Mouse (Mus musculus): ENCODE data around the gene Cplx3. TPM values are rescaled to one million over a fixed set of nuclear protein-coding genes. Genes with fewer than 3 reads are reported as not detected.

Cplx3 gene
- polyA plus RNA-seq, 1 experiment from 2014 or later, result not detected

GRCm38 (mm10) chr9:57625674-57626500, 19.8 kb upstream of the Cplx3 start:
- H3K36me3 ChIP-seq (ENCODE audit: control insufficient read depth, insufficient read depth, low read length), result peaks cover 64% of the 10 kb centered on the region
- no peak overlapping the region for H3K4me2 ChIP-seq (ENCODE audit: low read length)
- H3K4me1 ChIP-seq (ENCODE audit: control insufficient read depth in 2 of 2, insufficient read depth in 2 of 2, low read length in 2 of 2), result no peaks in the 10 kb centered on the region
- no peak for ATAC-seq (ENCODE audit: insufficient number of reproducible peaks, insufficient read depth, low FRiP score, low read depth)
- no peaks in the 10 kb centered on the region for H3K27me3 ChIP-seq (ENCODE audit: control insufficient read depth, insufficient read depth, low read length)
- H3K9ac ChIP-seq (ENCODE audit: low read length), result no peak overlapping the region
- no peaks in the 10 kb centered on the region for H3K9me3 ChIP-seq (ENCODE audit: control insufficient read depth, low read length)
- H3K27ac ChIP-seq (replicated peaks in 1 of 2; ENCODE audit: control insufficient read depth in 1 of 2, insufficient read depth in 1 of 2, low read depth in 2 of 2, low read length in 2 of 2), result no peak overlapping the region
- 82% methylated on average over 15 of the region's 15 CpGs for WGBS
- H3K4me3 ChIP-seq (ENCODE audit: control insufficient read depth in 1 of 2, insufficient read depth in 1 of 2, low read depth in 1 of 2, low read length in 2 of 2), result no peak overlapping the region

- WGBS, result 88% methylated on average over 7 of the region's 7 CpGs
- no peak overlapping the region for H3K27ac ChIP-seq (replicated peaks in 1 of 2; ENCODE audit: control insufficient read depth in 1 of 2, insufficient read depth in 1 of 2, low read depth in 2 of 2, low read length in 2 of 2)
- no peaks in the 10 kb centered on the region for H3K27me3 ChIP-seq (ENCODE audit: control insufficient read depth, insufficient read depth, low read length)
- ATAC-seq (ENCODE audit: insufficient number of reproducible peaks, insufficient read depth, low FRiP score, low read depth), result no peak
- no peaks in the 10 kb centered on the region for H3K9me3 ChIP-seq (ENCODE audit: control insufficient read depth, low read length)
- no peak overlapping the region for H3K9ac ChIP-seq (ENCODE audit: low read length)
- H3K4me2 ChIP-seq (ENCODE audit: low read length), result no peak overlapping the region
- peaks cover 49% of the 10 kb centered on the region for H3K36me3 ChIP-seq (ENCODE audit: control insufficient read depth, insufficient read depth, low read length)
- no peaks in the 10 kb centered on the region for H3K4me1 ChIP-seq (ENCODE audit: control insufficient read depth in 2 of 2, insufficient read depth in 2 of 2, low read length in 2 of 2)
- no peak overlapping the region for H3K4me3 ChIP-seq (ENCODE audit: control insufficient read depth in 1 of 2, insufficient read depth in 1 of 2, low read depth in 1 of 2, low read length in 2 of 2)
Observed at GRCm38 (mm10) chr9:57624295-57624694, 18.2 kb upstream of the Cplx3 start.

GRCm38 (mm10) chr9:57620674-57621073, 14.6 kb upstream of the Cplx3 start, which contains the start of gene Lman1l:
Gene Lman1l (minus strand): TSS chr9:57620774.
- H3K4me2 ChIP-seq (ENCODE audit: low read length), result no peak within 1 kb of the TSS
- H3K9ac ChIP-seq (ENCODE audit: low read length), result no peak within 1 kb of the TSS
- no peak within 1 kb of the TSS for H3K4me3 ChIP-seq (ENCODE audit: control insufficient read depth in 1 of 2, insufficient read depth in 1 of 2, low read depth in 1 of 2, low read length in 2 of 2)
- no peak within 1 kb of the TSS for H3K27ac ChIP-seq (replicated peaks in 1 of 2; ENCODE audit: control insufficient read depth in 1 of 2, insufficient read depth in 1 of 2, low read depth in 2 of 2, low read length in 2 of 2)
- WGBS, result 91% methylated on average over 5 of the region's 5 CpGs
- H3K27me3 ChIP-seq (ENCODE audit: control insufficient read depth, insufficient read depth, low read length), result no peaks in the 10 kb centered on the region
- no peak for ATAC-seq (ENCODE audit: insufficient number of reproducible peaks, insufficient read depth, low FRiP score, low read depth)
- peaks cover 14% of the 10 kb centered on the region for H3K36me3 ChIP-seq (ENCODE audit: control insufficient read depth, insufficient read depth, low read length)
- H3K9me3 ChIP-seq (ENCODE audit: control insufficient read depth, low read length), result no peaks in the 10 kb centered on the region
- H3K4me1 ChIP-seq (ENCODE audit: control insufficient read depth in 2 of 2, insufficient read depth in 2 of 2, low read length in 2 of 2), result no peaks in the 10 kb centered on the region

GRCm38 (mm10) chr9:57618854-57619253, 12.8 kb upstream of the Cplx3 start:
- Histone ChIP-seq H3K27ac (replicated peaks in 1 of 2; ENCODE audit: control insufficient read depth in 1 of 2, insufficient read depth in 1 of 2, low read depth in 2 of 2, low read length in 2 of 2) (no peak overlapping the region), H3K27me3 (ENCODE audit: control insufficient read depth, insufficient read depth, low read length) (no peaks in the 10 kb centered on the region), H3K4me1 (ENCODE audit: control insufficient read depth in 2 of 2, insufficient read depth in 2 of 2, low read length in 2 of 2) (no peaks in the 10 kb centered on the region), H3K9ac (ENCODE audit: low read length) (no peak overlapping the region), H3K4me2 (ENCODE audit: low read length) (no peak overlapping the region), H3K9me3 (ENCODE audit: control insufficient read depth, low read length) (no peaks in the 10 kb centered on the region), H3K36me3 (ENCODE audit: control insufficient read depth, insufficient read depth, low read length) (no peaks in the 10 kb centered on the region), H3K4me3 (ENCODE audit: control insufficient read depth in 1 of 2, insufficient read depth in 1 of 2, low read depth in 1 of 2, low read length in 2 of 2) (no peak overlapping the region)
- WGBS, result 63% methylated on average over 8 of the region's 8 CpGs
- ATAC-seq (ENCODE audit: insufficient number of reproducible peaks, insufficient read depth, low FRiP score, low read depth), result no peak

- H3K4me1 ChIP-seq (ENCODE audit: control insufficient read depth in 2 of 2, insufficient read depth in 2 of 2, low read length in 2 of 2), result no peaks in the 10 kb centered on the region
- H3K9ac ChIP-seq (ENCODE audit: low read length), result no peak overlapping the region
- ATAC-seq (ENCODE audit: insufficient number of reproducible peaks, insufficient read depth, low FRiP score, low read depth), result no peak
- no peak overlapping the region for H3K27ac ChIP-seq (replicated peaks in 1 of 2; ENCODE audit: control insufficient read depth in 1 of 2, insufficient read depth in 1 of 2, low read depth in 2 of 2, low read length in 2 of 2)
- H3K27me3 ChIP-seq (ENCODE audit: control insufficient read depth, insufficient read depth, low read length), result no peaks in the 10 kb centered on the region; the same call in 1 of the 2 replicates
- H3K9me3 ChIP-seq (ENCODE audit: control insufficient read depth, low read length), result no peaks in the 10 kb centered on the region
- no peaks in the 10 kb centered on the region for H3K36me3 ChIP-seq (ENCODE audit: control insufficient read depth, insufficient read depth, low read length)
- H3K4me3 ChIP-seq (ENCODE audit: control insufficient read depth in 1 of 2, insufficient read depth in 1 of 2, low read depth in 1 of 2, low read length in 2 of 2), result no peak overlapping the region
- no peak overlapping the region for H3K4me2 ChIP-seq (ENCODE audit: low read length)
- 73% methylated on average over 8 of the region's 8 CpGs for whole genome bisulfite sequencing
Observed at GRCm38 (mm10) chr9:57617556-57618169, 11.6 kb upstream of the Cplx3 start.

- WGBS, result 81% methylated on average over 4 of the region's 4 CpGs
- no peaks in the 10 kb centered on the region; the same call in 1 of the 2 replicates for H3K27me3 ChIP-seq (ENCODE audit: control insufficient read depth, insufficient read depth, low read length)
- H3K4me2 ChIP-seq (ENCODE audit: low read length), result no peak overlapping the region
- H3K9ac ChIP-seq (ENCODE audit: low read length), result no peak overlapping the region
- H3K4me3 ChIP-seq (ENCODE audit: control insufficient read depth in 1 of 2, insufficient read depth in 1 of 2, low read depth in 1 of 2, low read length in 2 of 2), result no peak overlapping the region
- no peak for ATAC-seq (ENCODE audit: insufficient number of reproducible peaks, insufficient read depth, low FRiP score, low read depth)
- H3K27ac ChIP-seq (replicated peaks in 1 of 2; ENCODE audit: control insufficient read depth in 1 of 2, insufficient read depth in 1 of 2, low read depth in 2 of 2, low read length in 2 of 2), result no peak overlapping the region
- no peaks in the 10 kb centered on the region for H3K9me3 ChIP-seq (ENCODE audit: control insufficient read depth, low read length)
- H3K4me1 ChIP-seq (ENCODE audit: control insufficient read depth in 2 of 2, insufficient read depth in 2 of 2, low read length in 2 of 2), result peaks cover 0 to 2% of the 10 kb centered on the region in 2 experiments; a peak in 1 of 4 replicates
- no peaks in the 10 kb centered on the region for H3K36me3 ChIP-seq (ENCODE audit: control insufficient read depth, insufficient read depth, low read length)
Observed at GRCm38 (mm10) chr9:57614786-57615185, 8.7 kb upstream of the Cplx3 start.

GRCm38 (mm10) chr9:57613975-57614374, 7.9 kb upstream of the Cplx3 start:
- WGBS, result 69% methylated on average over 7 of the region's 7 CpGs
- Histone ChIP-seq H3K36me3 (ENCODE audit: control insufficient read depth, insufficient read depth, low read length) (no peaks in the 10 kb centered on the region), H3K9ac (ENCODE audit: low read length) (no peak overlapping the region), H3K4me2 (ENCODE audit: low read length) (no peak overlapping the region), H3K27ac (replicated peaks in 1 of 2; ENCODE audit: control insufficient read depth in 1 of 2, insufficient read depth in 1 of 2, low read depth in 2 of 2, low read length in 2 of 2) (no peak overlapping the region), H3K4me3 (ENCODE audit: control insufficient read depth in 1 of 2, insufficient read depth in 1 of 2, low read depth in 1 of 2, low read length in 2 of 2) (no peak overlapping the region), H3K27me3 (ENCODE audit: control insufficient read depth, insufficient read depth, low read length) (no peaks in the 10 kb centered on the region; the same call in 1 of the 2 replicates), H3K4me1 (ENCODE audit: control insufficient read depth in 2 of 2, insufficient read depth in 2 of 2, low read length in 2 of 2) (peaks cover 0 to 2% of the 10 kb centered on the region in 2 experiments; a peak in 1 of 4 replicates), H3K9me3 (ENCODE audit: control insufficient read depth, low read length) (no peaks in the 10 kb centered on the region)
- ATAC-seq (ENCODE audit: insufficient number of reproducible peaks, insufficient read depth, low FRiP score, low read depth), result no peak

All from heart, embryonic 14.5 days (tissue).